Mouse (Mus musculus) forebrain, embryonic 10.5 days (tissue): ENCODE data around the gene Txndc8. TPM values are rescaled to one million over a fixed set of nuclear protein-coding genes. Genes with fewer than 3 reads are reported as not detected.

Experiments
- DNase-seq: peaks from one replicate; pipeline ENCODE4 v3.0.0-alpha.2; 2017; ENCODE audit warnings: low spot score; ENCODE audit errors: extremely low spot score
- H3K27ac ChIP-seq: fragments of 300-500 bp; sonication (generic); 2 replicates; pipeline ENCODE4 v1.5.1; 2016; ENCODE audit warnings: mild to moderate bottlenecking
- H3K27me3 ChIP-seq: fragments of 300-500 bp; sonication (generic); 2 replicates; pipeline ENCODE4 v1.6.1; 2016; ENCODE audit warnings: mild to moderate bottlenecking; ENCODE audit not compliant: poor library complexity, severe bottlenecking
- H3K36me3 ChIP-seq: fragments of 300-500 bp; sonication (generic); replicated peaks from 2 replicates; pipeline ENCODE4 v1.6.1; 2016; ENCODE audit warnings: mild to moderate bottlenecking, moderate library complexity
- H3K4me1 ChIP-seq: fragments of 300-500 bp; sonication (generic); 2 replicates; pipeline ENCODE4 v1.6.1; 2016
- H3K4me3 ChIP-seq: fragments of 300-500 bp; sonication (generic); 2 replicates; pipeline ENCODE4 v1.5.1; 2016; ENCODE audit warnings: mild to moderate bottlenecking, moderate library complexity
- H3K9me3 ChIP-seq: fragments of 300-500 bp; sonication (generic); 2 replicates; pipeline ENCODE4 v1.6.1; 2016; ENCODE audit warnings: mild to moderate bottlenecking, moderate library complexity
- WGBS: fragments of 180-500 bp; shearing (Covaris S2); methylation state at CpG from one replicate; pipeline ENCODE4 v1.1.7; 2016; 5-methylcytosine and 5-hydroxymethylcytosine counted together
- polyA plus RNA-seq: library from polyadenylated mRNA; unstranded; fragments of >200 nt; fragmentation: Nextera tagmentation; extraction: Ambion mirVana; gene quantifications from 2 replicates; pipeline ENCODE4 v1.2.1, GENCODE M21; 2016

Gene Txndc8
- polyA plus RNA-seq, 1 experiment from 2014 or later, result not detected

- no peak for DNase-seq
- no peak overlapping the region for H3K27ac ChIP-seq
- peaks cover 6% of the 10 kb centered on the region; the same call in 1 of the 2 replicates for H3K9me3 ChIP-seq
- WGBS, result 92% methylated on average over 6 of the region's 6 CpGs
- H3K27me3 ChIP-seq, result no peaks in the 10 kb centered on the region
- H3K36me3 ChIP-seq, result no peaks in the 10 kb centered on the region
- no peak overlapping the region for H3K4me3 ChIP-seq
- no peaks in the 10 kb centered on the region for H3K4me1 ChIP-seq
Observed at GRCm38 (mm10) chr4:57974400-57975117, 34.4 kb downstream of the Txndc8 start.

DNA sequence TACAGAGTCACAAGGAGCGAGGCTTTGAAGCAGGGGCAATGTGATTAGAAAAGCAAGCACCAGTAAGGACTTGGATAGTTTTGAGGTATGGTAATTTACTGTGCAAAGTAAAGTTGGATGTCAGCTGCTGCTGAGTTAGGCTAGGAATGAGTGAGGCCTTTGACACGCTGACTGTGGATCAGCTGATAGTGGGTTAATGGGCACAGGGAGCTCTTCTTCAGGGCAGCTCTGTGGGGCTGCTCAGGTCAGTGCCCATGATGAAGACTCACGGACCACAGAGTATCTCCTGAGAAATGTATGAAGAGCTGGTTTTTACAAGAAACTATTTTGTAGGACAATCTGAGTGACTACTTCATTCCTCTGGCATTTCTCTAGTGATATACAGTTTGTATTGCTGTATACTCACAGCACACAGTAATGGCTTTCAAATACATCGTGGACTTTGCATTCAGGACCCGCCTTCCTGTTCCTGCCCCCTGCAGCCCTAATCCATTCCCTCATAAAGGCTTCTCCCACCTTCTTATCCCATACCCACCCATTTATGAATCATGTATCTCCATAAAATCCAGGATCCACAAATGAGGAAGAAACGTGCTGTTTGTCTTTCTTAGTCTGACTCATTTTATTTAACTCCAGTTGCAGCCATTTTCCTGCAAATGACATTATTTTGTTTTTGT lies 35.2 kb downstream of the Txndc8 start:
- no peak for DNase-seq
- no peaks in the 10 kb centered on the region for H3K36me3 ChIP-seq
- no peak overlapping the region for H3K4me3 ChIP-seq
- WGBS, result 84% methylated on average over 6 of the region's 6 CpGs
- H3K4me1 ChIP-seq, result no peaks in the 10 kb centered on the region
- H3K27ac ChIP-seq, result no peak overlapping the region
- H3K27me3 ChIP-seq, result no peaks in the 10 kb centered on the region
- H3K9me3 ChIP-seq, result no peaks in the 10 kb centered on the region

DNA sequence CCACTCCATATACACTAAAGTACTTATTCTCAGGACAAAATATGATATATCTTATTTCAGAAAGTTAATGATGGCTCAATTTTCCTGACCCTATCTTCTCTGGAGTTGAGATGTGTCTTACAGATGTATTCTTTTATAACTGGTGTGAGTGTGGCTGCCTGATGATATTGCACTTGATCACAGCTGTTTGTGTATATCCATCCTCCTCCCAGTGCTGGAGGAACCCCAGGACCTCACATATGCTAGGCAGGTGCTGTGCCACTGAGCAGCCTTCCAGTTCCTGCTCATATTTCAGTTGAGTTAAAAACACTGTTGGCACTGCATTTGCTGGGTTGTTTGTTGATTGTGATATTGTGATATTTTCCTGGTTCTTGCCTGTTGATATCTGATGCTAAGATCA lies 38.6 kb downstream of the Txndc8 start:
- no peaks in the 10 kb centered on the region for H3K36me3 ChIP-seq
- no peak overlapping the region for H3K4me3 ChIP-seq
- H3K9me3 ChIP-seq, result no peaks in the 10 kb centered on the region
- no peak for DNase-seq
- no peaks in the 10 kb centered on the region for H3K4me1 ChIP-seq
- H3K27me3 ChIP-seq, result no peaks in the 10 kb centered on the region
- H3K27ac ChIP-seq, result no peak overlapping the region

DNA sequence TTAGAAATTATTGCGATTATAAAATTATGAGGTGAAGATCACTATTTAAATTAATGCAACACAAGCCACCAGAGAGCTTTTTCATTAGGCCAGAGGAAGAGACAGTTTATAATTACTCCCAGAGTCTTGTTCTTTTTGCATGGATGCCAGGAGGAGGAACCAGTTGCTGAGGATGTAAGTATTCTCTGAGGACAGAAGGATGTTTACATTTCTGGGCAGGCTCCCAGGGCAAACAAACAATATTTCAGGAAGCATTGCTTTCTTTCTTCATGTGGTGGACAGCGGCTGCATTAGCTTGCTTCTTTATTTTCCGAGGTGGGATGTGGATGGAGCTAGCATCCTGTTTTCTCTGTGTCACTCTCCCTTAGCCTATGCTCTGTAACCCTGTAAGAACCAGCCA lies 41.7 kb downstream of the Txndc8 start:
- DNase-seq, result no peak
- H3K4me3 ChIP-seq, result no peak overlapping the region
- no peaks in the 10 kb centered on the region for H3K9me3 ChIP-seq
- H3K4me1 ChIP-seq, result no peaks in the 10 kb centered on the region
- H3K36me3 ChIP-seq, result no peaks in the 10 kb centered on the region
- no peaks in the 10 kb centered on the region for H3K27me3 ChIP-seq
- WGBS, result 85% methylated on average over 3 of the region's 3 CpGs
- no peak overlapping the region for H3K27ac ChIP-seq

DNA sequence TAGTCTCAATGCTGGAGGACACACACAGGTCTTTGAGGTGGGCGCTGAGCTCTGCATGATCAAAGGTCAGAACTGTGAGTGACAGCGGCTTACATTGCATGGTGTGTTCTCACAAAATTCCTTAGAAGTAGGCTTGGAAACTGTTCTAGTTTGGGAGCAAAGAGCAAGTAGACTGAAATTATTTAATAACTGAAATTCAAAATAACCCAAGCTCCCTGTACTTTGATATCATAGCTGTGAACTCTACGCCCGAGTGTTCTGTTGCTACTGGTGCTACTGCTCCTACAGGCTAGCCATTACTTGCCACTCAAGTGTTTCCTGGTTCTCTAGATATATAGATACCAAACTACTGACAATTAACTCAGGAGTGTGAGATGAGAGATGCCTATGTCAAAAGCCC lies 43.4 kb downstream of the Txndc8 start:
- no peak for DNase-seq
- Histone ChIP-seq H3K4me3 (no peak overlapping the region), H3K9me3 (no peaks in the 10 kb centered on the region), H3K36me3 (no peaks in the 10 kb centered on the region), H3K27ac (no peak overlapping the region), H3K4me1 (no peaks in the 10 kb centered on the region), H3K27me3 (no peaks in the 10 kb centered on the region)
- WGBS, result 96% methylated on average over 4 of the region's 4 CpGs

GRCm38 (mm10) chr4:57964143-57964542 lies 44.8 kb downstream of the Txndc8 start:
- 80% methylated on average over 1 of the region's 1 CpGs for WGBS
- Histone ChIP-seq H3K27me3 (no peaks in the 10 kb centered on the region), H3K4me1 (no peaks in the 10 kb centered on the region), H3K27ac (no peak overlapping the region), H3K4me3 (no peak overlapping the region), H3K9me3 (no peaks in the 10 kb centered on the region), H3K36me3 (no peaks in the 10 kb centered on the region)
- no peak for DNase-seq

- no peak for DNase-seq
- Histone ChIP-seq H3K36me3 (peaks cover 5% of the 10 kb centered on the region), H3K4me1 (peaks cover 31% of the 10 kb centered on the region), H3K27me3 (peaks cover 10% of the 10 kb centered on the region; the same call in 1 of the 2 replicates), H3K9me3 (no peaks in the 10 kb centered on the region), H3K27ac (no peak overlapping the region), H3K4me3 (no peak overlapping the region)
- WGBS, result 92% methylated on average over 8 of the region's 8 CpGs
Observed at GRCm38 (mm10) chr4:57959056-57959455, 49.9 kb downstream of the Txndc8 start.

DNA sequence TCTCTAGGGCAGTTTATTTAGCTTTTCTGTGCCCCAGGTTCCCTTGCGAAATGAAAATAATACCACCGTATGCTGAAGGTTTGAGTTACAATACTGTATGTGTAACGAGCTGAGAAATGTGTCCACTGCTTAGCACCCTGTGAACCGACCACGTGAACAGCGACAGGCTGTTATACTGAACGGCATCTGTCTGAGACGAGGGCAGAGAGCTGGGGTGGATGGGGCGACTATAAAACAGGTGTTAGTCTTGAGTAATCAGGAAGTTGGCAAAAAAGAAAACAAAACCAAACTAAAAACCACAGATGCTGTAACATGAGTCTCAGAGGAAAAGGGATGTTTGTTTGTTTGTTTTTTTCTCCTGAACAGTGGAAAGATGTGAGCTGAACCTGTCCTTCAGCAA lies 50.8 kb downstream of the Txndc8 start:
- no peak overlapping the region for H3K4me3 ChIP-seq
- H3K4me1 ChIP-seq, result peaks cover 40% of the 10 kb centered on the region
- H3K27me3 ChIP-seq, result peaks cover 10% of the 10 kb centered on the region; the same call in 1 of the 2 replicates
- 85% methylated on average over 9 of the region's 9 CpGs for WGBS
- H3K36me3 ChIP-seq, result peaks cover 14% of the 10 kb centered on the region
- no peak overlapping the region for H3K27ac ChIP-seq
- H3K9me3 ChIP-seq, result 0 out of 2 replicates have a peak, but pooled peaks cover 3% of the 10 kb centered on the region
- DNase-seq, result no peak

DNA sequence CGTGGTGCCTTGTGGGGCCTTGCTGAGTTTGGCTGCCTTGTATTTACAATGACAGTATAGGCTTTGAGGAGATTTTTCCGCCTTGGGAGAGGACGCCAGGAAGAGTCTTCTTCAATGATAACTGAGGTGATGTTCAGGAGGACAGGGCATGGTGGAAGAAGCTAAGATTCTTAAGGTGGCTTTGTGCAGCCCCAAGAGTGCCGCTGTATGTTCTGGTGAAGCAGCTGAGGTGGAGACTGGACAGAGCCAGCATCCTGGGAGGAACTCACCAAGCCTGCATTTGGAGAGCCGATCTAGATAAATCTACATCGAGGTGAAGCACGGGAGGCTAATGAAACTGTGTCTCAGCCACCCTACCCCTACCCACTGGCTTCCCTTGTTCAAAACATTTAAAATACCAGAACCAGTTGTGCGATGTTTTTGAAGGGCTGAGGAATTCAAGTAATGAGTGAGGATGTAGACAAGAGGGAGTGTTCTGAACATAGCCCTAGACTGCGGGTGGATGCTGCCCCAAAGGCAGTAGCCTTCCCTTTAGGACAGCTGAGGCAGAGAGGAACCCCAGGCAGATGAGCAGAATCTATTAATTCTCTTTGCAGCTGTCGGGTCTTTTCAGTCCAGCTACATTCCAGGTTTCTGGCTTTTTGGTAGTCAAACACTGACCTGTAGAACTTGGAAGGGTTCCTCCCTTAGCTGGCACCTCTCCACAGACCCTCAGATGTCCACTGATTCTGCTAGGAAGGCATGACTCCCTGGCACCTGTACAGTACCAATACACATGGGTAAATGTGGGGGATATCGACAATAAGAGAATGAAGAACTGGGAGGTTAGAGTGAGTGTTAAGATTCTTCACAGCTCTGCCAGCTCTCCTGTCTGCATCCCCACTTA lies 51.5 kb downstream of the Txndc8 start:
- WGBS, result 53% methylated on average over 11 of the region's 11 CpGs

DNA sequence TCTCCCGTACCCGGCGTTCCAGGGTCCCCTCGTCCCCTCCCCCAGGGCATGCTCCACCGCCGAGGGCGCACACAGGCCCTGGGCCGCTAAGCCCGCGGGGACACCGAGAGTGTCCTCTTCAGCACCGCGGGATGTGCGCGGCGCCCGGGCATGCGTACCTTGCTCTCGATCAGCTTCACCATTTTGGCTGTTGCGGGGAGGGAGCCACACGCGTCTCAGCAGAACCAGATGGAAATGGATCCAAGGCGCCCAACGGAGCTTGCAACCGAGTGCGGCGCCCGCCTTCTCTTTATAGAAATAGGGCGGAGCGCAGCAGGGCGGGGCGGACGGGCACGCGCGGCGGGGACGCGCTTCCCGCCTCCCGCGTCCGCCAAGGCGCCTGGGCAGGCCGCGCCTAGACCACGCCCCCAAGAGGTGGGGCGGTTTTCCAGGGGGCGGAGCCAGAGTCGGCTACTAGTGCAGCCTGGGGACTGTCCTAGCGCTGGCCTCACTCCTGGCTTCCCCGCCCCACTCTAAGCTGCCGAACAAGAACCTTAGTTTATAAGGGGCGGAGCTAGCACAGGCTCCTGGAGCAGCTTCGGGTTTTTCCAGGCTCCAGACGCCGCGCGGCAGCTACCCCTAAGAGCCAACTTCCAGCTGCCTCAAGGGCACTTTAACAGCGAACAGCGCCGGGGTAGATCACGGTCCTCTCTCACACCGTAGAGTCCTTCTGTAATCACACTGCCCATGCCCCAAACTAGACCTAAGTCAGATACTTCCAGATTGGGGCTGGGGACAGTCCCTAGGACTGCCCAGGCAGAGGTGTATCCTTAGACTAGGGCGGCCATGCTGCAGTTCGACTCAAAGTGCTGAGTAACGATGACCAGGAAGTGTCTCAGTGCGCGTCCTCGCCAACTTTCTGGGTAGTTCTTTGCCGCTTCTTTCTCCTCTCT lies 52.6 kb downstream of the Txndc8 start, which contains the start of gene Txn1:
Txn1 (minus strand) TSS at position 383 of the 932 bp plus-strand sequence.
- WGBS, result under 1% methylated on average over 71 of the region's 71 CpGs
- Histone ChIP-seq H3K27me3 (peaks cover 10% of the 10 kb centered on the region; the same call in 1 of the 2 replicates), H3K36me3 (peaks cover 29% of the 10 kb centered on the region), H3K27ac (peak within 1 kb of the TSS; percentile 97), H3K4me1 (peaks cover 40% of the 10 kb centered on the region), H3K9me3 (peaks cover 9% of the 10 kb centered on the region; the same call in 1 of the 2 replicates), H3K4me3 (peak within 1 kb of the TSS; percentile 87)
- DNase-seq, result peak; percentile 97

More for the DNA sequence above, 51.5 kb downstream of the Txndc8 start:
- Histone ChIP-seq H3K36me3 (peaks cover 17% of the 10 kb centered on the region), H3K27ac (peak overlapping the region; percentile 97), H3K4me1 (peaks cover 40% of the 10 kb centered on the region), H3K4me3 (peak overlapping the region; percentile 87), H3K9me3 (0 out of 2 replicates have a peak, but pooled peaks cover 3% of the 10 kb centered on the region), H3K27me3 (peaks cover 10% of the 10 kb centered on the region; the same call in 1 of the 2 replicates)
- peak; percentile 19 for DNase-seq

DNA sequence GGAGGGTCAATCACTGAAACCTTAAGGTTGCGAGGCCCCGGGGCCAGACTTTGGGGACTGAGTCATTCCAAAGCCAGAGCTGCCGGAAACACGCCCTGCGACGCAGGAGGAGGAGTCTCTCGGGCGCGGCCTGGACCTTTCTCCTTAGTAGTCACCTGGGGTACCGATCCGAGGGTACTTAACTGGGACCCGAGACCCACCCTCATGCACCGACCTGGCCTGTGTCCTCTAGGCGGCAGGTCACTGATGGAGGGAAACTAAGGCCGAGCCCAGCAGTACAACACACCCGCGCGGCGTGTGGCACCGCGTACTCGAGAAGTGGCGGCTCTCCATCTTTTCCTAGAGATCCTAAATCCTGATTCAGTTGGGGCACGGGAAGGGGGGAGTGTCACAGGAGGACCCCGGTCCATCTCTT lies 53.4 kb downstream of the Txndc8 start:
- peaks cover 14% of the 10 kb centered on the region; the same call in 1 of the 2 replicates for H3K9me3 ChIP-seq
- H3K27me3 ChIP-seq, result peaks cover 10% of the 10 kb centered on the region; the same call in 1 of the 2 replicates
- peaks cover 36% of the 10 kb centered on the region for H3K36me3 ChIP-seq
- H3K4me1 ChIP-seq, result peaks cover 40% of the 10 kb centered on the region
- peak overlapping the region; percentile 97 for H3K27ac ChIP-seq
- DNase-seq, result no peak
- under 1% methylated on average over 25 of the region's 25 CpGs for WGBS
- H3K4me3 ChIP-seq, result peak overlapping the region; percentile 87
